Mouse (Mus musculus): ENCODE measurements around the gene Wdr77. TPM values are rescaled to one million over a fixed set of nuclear protein-coding genes. Genes with fewer than 3 reads are reported as not detected.

Wdr77 gene
- polyA plus RNA-seq, 2 experiments, result 21.3 to 32.4 TPM

DNA sequence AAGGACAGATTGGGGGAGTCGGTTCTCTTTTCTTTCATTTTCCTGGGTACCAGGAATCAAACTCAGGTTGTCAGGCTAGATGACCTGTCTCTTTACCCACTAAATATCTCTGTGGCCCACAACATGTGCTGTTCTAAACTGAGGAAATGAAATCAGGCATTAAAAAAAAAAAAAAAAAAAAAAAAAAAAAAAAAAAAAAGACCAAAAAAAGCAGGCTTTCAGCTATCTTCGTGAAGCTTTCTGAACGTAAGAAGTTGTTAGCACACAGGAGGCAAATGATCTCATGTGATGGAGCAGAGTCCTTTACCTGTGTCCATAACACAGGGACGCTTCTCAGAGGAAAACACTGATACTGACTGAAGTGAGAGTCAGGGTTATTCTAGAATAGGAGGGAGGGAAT, 23.1 kb upstream of the Wdr77 start:
- no peak for DNase-seq (ENCODE audit: low read depth in 3 of 3, low spot score in 3 of 3)
- no peak overlapping the region for H3K27ac ChIP-seq
- no peak overlapping the region for H3K9ac ChIP-seq (replicated peaks)
- H3K4me1 ChIP-seq (replicated peaks; ENCODE audit: control insufficient read depth in 2 of 2, insufficient read depth in 2 of 2, low read length in 1 of 2), result peaks cover 0 to 7% of the 10 kb centered on the region in 2 experiments; a peak in 2 of 4 replicates
- H3K27me3 ChIP-seq (ENCODE audit: control insufficient read depth, insufficient read depth, low read length), result no peaks in the 10 kb centered on the region
- H3K4me3 ChIP-seq (ENCODE audit: insufficient read depth in 1 of 2, low read depth in 2 of 2, low read length in 2 of 2), result no peak overlapping the region
- ATAC-seq (ENCODE audit: insufficient read depth), result no peak
- H3K4me2 ChIP-seq (ENCODE audit: low read depth), result no peak overlapping the region
- TF ChIP-seq EP300 (IDR thresholded peaks at IDR 0.05; ENCODE audit: low read depth) (no peak), CTCF (IDR thresholded peaks at IDR 0.05; ENCODE audit: low read depth) (no peak)
- 69% methylated on average over 4 of the region's 4 CpGs for WGBS (ENCODE audit: insufficient replicate concordance)
- H3K36me3 ChIP-seq (replicated peaks; ENCODE audit: control insufficient read depth, insufficient read depth, low read depth), result peaks cover 5% of the 10 kb centered on the region
- H3K9me3 ChIP-seq (ENCODE audit: control insufficient read depth, low read length), result no peaks in the 10 kb centered on the region

DNA sequence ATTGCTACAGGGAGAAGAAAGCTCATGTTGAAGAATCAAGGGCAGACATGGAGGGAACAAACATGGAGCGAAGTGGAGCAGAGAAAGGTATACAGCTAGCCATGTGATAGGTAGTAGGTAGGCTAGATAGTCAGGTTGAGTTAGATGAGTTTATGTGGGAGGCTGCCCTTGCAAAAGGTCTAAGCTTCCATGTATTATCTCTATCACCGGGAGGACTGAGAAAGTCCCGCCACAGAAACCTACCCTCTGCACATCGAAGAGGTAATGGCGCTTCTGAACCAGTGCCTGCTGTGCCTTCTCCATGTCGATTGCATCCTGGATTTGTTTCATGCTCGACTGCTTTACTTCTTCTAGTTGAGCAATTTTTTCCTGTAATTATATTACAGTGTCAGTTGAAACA, 7.8 kb upstream of the Wdr77 start:
- no peaks in the 10 kb centered on the region for H3K9me3 ChIP-seq (ENCODE audit: control insufficient read depth, low read length)
- H3K4me2 ChIP-seq (ENCODE audit: low read depth), result no peak overlapping the region
- H3K36me3 ChIP-seq (replicated peaks; ENCODE audit: control insufficient read depth, insufficient read depth, low read depth), result peaks cover 62% of the 10 kb centered on the region
- TF ChIP-seq CTCF (IDR thresholded peaks at IDR 0.05; ENCODE audit: low read depth) (no peak), EP300 (IDR thresholded peaks at IDR 0.05; ENCODE audit: low read depth) (no peak)
- H3K4me1 ChIP-seq (replicated peaks; ENCODE audit: control insufficient read depth in 2 of 2, insufficient read depth in 2 of 2, low read length in 1 of 2), result no peaks in the 10 kb centered on the region; a peak in 1 of 4 replicates
- no peak overlapping the region for H3K27ac ChIP-seq
- 82% methylated on average over 7 of the region's 7 CpGs for WGBS (ENCODE audit: insufficient replicate concordance)
- no peak overlapping the region for H3K9ac ChIP-seq (replicated peaks)
- DNase-seq (ENCODE audit: low read depth in 3 of 3, low spot score in 3 of 3) (no peak), ATAC-seq (ENCODE audit: insufficient read depth) (no peak)
- H3K27me3 ChIP-seq (ENCODE audit: control insufficient read depth, insufficient read depth, low read length), result no peaks in the 10 kb centered on the region
- no peak overlapping the region for H3K4me3 ChIP-seq (ENCODE audit: insufficient read depth in 1 of 2, low read depth in 2 of 2, low read length in 2 of 2)

DNA sequence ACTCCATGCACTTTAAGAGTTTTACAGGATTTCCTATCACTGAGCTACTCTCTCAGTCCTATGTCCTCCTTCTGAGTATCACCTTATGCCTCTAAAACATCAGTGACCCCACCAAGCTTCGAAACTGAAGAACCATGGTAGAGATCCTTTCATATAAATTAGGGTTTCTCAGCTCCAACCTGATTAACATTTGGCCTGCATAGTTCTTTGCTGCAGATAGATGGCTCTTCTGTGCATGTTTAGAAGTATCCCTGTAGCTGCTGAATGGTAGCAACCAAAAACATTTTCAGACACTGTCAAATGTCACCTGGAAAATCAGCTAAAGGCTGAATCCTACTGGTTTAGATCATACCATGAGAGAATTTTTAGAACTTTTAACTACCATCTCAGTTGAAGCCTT, 1.9 kb upstream of the Wdr77 start:
- Histone ChIP-seq H3K9me3 (ENCODE audit: control insufficient read depth, low read length) (no peaks in the 10 kb centered on the region), H3K27ac (no peak overlapping the region), H3K4me2 (ENCODE audit: low read depth) (peak overlapping the region; percentile 98), H3K4me3 (ENCODE audit: insufficient read depth in 1 of 2, low read depth in 2 of 2, low read length in 2 of 2) (peak overlapping the region in 1 of 2 experiments; percentile 83; a peak in 2 of 4 replicates), H3K36me3 (replicated peaks; ENCODE audit: control insufficient read depth, insufficient read depth, low read depth) (peaks cover 35% of the 10 kb centered on the region), H3K9ac (replicated peaks) (peak overlapping the region; percentile 87), H3K27me3 (ENCODE audit: control insufficient read depth, insufficient read depth, low read length) (no peaks in the 10 kb centered on the region), H3K4me1 (replicated peaks; ENCODE audit: control insufficient read depth in 2 of 2, insufficient read depth in 2 of 2, low read length in 1 of 2) (peaks cover 13% of the 10 kb centered on the region in 2 experiments)
- DNase-seq (ENCODE audit: low read depth in 3 of 3, low spot score in 3 of 3) (no peak), ATAC-seq (ENCODE audit: insufficient read depth) (no peak)
- TF ChIP-seq EP300 (IDR thresholded peaks at IDR 0.05; ENCODE audit: low read depth), result no peak
- TF ChIP-seq CTCF (IDR thresholded peaks at IDR 0.05; ENCODE audit: low read depth), result no peak
- 80% methylated on average over 1 of the region's 1 CpGs for WGBS (ENCODE audit: insufficient replicate concordance)

DNA sequence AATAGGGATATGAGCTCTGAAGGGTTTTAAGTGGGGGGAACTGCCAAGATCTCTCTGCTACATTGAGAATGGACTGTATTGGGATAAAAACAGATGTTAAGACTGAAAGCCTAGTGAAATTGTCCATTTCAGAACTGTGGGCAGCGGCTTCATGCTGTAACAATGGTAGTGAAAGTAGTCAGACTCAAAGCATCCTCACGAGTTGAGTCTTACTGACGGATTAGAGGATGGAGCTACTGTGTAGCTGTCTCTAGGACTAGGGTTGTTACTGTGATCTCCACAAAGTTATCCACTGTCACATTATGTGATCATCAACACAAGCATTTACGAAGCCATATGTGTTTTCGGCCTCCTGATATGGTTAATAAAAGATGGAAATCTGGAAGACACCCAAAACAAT, 965 bp upstream of the Wdr77 start:
- Histone ChIP-seq H3K4me1 (replicated peaks; ENCODE audit: control insufficient read depth in 2 of 2, insufficient read depth in 2 of 2, low read length in 1 of 2) (peaks cover 13% of the 10 kb centered on the region in 2 experiments), H3K36me3 (replicated peaks; ENCODE audit: control insufficient read depth, insufficient read depth, low read depth) (peaks cover 35% of the 10 kb centered on the region), H3K9me3 (ENCODE audit: control insufficient read depth, low read length) (no peaks in the 10 kb centered on the region), H3K27me3 (ENCODE audit: control insufficient read depth, insufficient read depth, low read length) (no peaks in the 10 kb centered on the region), H3K4me2 (ENCODE audit: low read depth) (peak overlapping the region; percentile 98), H3K27ac (peak overlapping the region; percentile 46), H3K9ac (replicated peaks) (peak overlapping the region; percentile 87), H3K4me3 (ENCODE audit: insufficient read depth in 1 of 2, low read depth in 2 of 2, low read length in 2 of 2) (peak overlapping the region; percentile 83 to 92)
- TF ChIP-seq EP300 (IDR thresholded peaks at IDR 0.05; ENCODE audit: low read depth), result no peak
- TF ChIP-seq CTCF (IDR thresholded peaks at IDR 0.05; ENCODE audit: low read depth), result no peak
- WGBS (ENCODE audit: insufficient replicate concordance), result 35% methylated on average over 5 of the region's 5 CpGs
- ATAC-seq (ENCODE audit: insufficient read depth) (no peak), DNase-seq (ENCODE audit: low read depth in 3 of 3, low spot score in 3 of 3) (no peak)

DNA sequence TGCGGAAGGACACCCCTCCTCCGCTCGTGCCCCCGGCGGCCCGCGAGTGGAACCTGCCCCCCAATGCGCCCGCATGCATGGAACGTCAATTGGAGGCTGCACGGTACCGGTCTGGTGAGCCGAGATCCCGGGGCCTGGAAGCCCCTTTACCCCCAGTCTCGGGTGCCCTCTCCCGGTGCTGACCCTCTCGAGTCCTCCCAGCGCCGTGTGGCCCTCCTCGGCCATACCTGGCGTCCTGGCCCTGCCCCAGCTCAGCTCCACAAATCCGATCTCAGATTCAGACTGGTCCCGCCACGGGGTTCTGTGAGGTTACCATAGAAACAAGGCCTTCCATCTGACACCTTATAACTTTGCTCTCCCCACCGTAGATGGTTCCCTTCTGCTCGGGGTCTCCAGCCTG, 416 bp downstream of the Wdr77 start:
- H3K27ac ChIP-seq, result peak overlapping the region; percentile 37
- H3K4me2 ChIP-seq (ENCODE audit: low read depth), result peak overlapping the region; percentile 96
- 0% methylated on average over 26 of the region's 26 CpGs for WGBS (ENCODE audit: insufficient replicate concordance)
- DNase-seq (ENCODE audit: low read depth in 3 of 3, low spot score in 3 of 3), result peak in 2 of 3 experiments; percentile 16 to 22
- H3K27me3 ChIP-seq (ENCODE audit: control insufficient read depth, insufficient read depth, low read length), result no peaks in the 10 kb centered on the region
- H3K36me3 ChIP-seq (replicated peaks; ENCODE audit: control insufficient read depth, insufficient read depth, low read depth), result peaks cover 36% of the 10 kb centered on the region
- peak overlapping the region; percentile 70 to 83 for H3K4me3 ChIP-seq (ENCODE audit: insufficient read depth in 1 of 2, low read depth in 2 of 2, low read length in 2 of 2)
- no peaks in the 10 kb centered on the region for H3K9me3 ChIP-seq (ENCODE audit: control insufficient read depth, low read length)
- peak; percentile 24 for ATAC-seq (ENCODE audit: insufficient read depth)
- peaks cover 13% of the 10 kb centered on the region in 2 experiments for H3K4me1 ChIP-seq (replicated peaks; ENCODE audit: control insufficient read depth in 2 of 2, insufficient read depth in 2 of 2, low read length in 1 of 2)
- TF ChIP-seq EP300 (IDR thresholded peaks at IDR 0.05; ENCODE audit: low read depth), result no peak
- no peak for TF ChIP-seq CTCF (IDR thresholded peaks at IDR 0.05; ENCODE audit: low read depth)
- peak overlapping the region; percentile 93 for H3K9ac ChIP-seq (replicated peaks)
